Mouse (Mus musculus) induced T-regulatory cell, adult 2 months (primary cell): ENCODE measurements around the gene Rpa3.

Experiments used
- DNase-seq: peaks from one replicate; pipeline ENCODE4 v3.0.0-alpha.2; 2012; ENCODE audit warnings: low read depth

Gene Rpa3

GRCm38 (mm10) chr6:8209047-8209865 lies 49.7 kb downstream of the Rpa3 start, which contains the start of gene Mios:
Mios (plus strand) TSS chr6:8209222.
- peak; percentile 94 for DNase-seq
